Mouse (Mus musculus): ENCODE data around the gene Plekha8. TPM values are rescaled to one million over a fixed set of nuclear protein-coding genes. Genes with fewer than 3 reads are reported as not detected.

Plekha8 gene
- polyA plus RNA-seq (2014; fragmentation: Nextera tagmentation; extraction: Ambion mirVana): 11.8 and 13.0 TPM in 2 replicates

- peaks cover 10% of the 10 kb centered on the region for H3K4me1 ChIP-seq (ENCODE audit: control insufficient read depth, insufficient read depth, low read length)
- under 1% methylated on average over 49 of the region's 49 CpGs for WGBS
- H3K36me3 ChIP-seq (ENCODE audit: control insufficient read depth, insufficient read depth, low read length): no peaks in the 10 kb centered on the region
- H3K4me3 ChIP-seq (ENCODE audit: low read depth, low read length): peak within 1 kb of the TSS; percentile 92
- H3K4me2 ChIP-seq (ENCODE audit: low read length): peak within 1 kb of the TSS; percentile 78
- peak within 1 kb of the TSS; percentile 64; the same call in 1 of the 2 replicates for H3K27ac ChIP-seq (ENCODE audit: low read depth, low read length)
- DNase-seq (ENCODE audit: low spot score): peak; percentile 94
- no peaks in the 10 kb centered on the region for H3K27me3 ChIP-seq (replicated peaks; ENCODE audit: control insufficient read depth, insufficient read depth, low read length)
- H3K9ac ChIP-seq (ENCODE audit: low read length): peak within 1 kb of the TSS; percentile 88
- peak; percentile 92 for ATAC-seq
- H3K9me3 ChIP-seq (replicated peaks; ENCODE audit: control insufficient read depth, low read length): no peaks in the 10 kb centered on the region
Measured at GRCm38 (mm10) chr6:54594469-54595329, at the start of gene Plekha8. Gene Plekha8, plus strand, starts transcription at chr6:54595111.

GRCm38 (mm10) chr6:54548314-54549019 lies 46.4 kb upstream of the Plekha8 start:
- no peaks in the 10 kb centered on the region for H3K27me3 ChIP-seq (replicated peaks; ENCODE audit: control insufficient read depth, insufficient read depth, low read length)
- ATAC-seq: no peak
- no peaks in the 10 kb centered on the region for H3K9me3 ChIP-seq (replicated peaks; ENCODE audit: control insufficient read depth, low read length)
- no peak overlapping the region for H3K4me3 ChIP-seq (ENCODE audit: low read depth, low read length)
- no peak overlapping the region for H3K4me2 ChIP-seq (ENCODE audit: low read length)
- peaks cover 23% of the 10 kb centered on the region for H3K36me3 ChIP-seq (ENCODE audit: control insufficient read depth, insufficient read depth, low read length)
- no peak overlapping the region for H3K9ac ChIP-seq (ENCODE audit: low read length)
- DNase-seq (ENCODE audit: low spot score): peak; percentile 54
- peaks cover 43% of the 10 kb centered on the region for H3K4me1 ChIP-seq (ENCODE audit: control insufficient read depth, insufficient read depth, low read length)
- 0 out of 2 replicates have a peak overlapping the region, but pooled peaks have one; percentile 9 for H3K27ac ChIP-seq (ENCODE audit: low read depth, low read length)
- 40% methylated on average over 13 of the region's 13 CpGs for WGBS

GRCm38 (mm10) chr6:54549311-54549710 lies 45.6 kb upstream of the Plekha8 start:
- Histone ChIP-seq H3K36me3 (ENCODE audit: control insufficient read depth, insufficient read depth, low read length) (peaks cover 17% of the 10 kb centered on the region), H3K4me2 (ENCODE audit: low read length) (no peak overlapping the region), H3K27ac (ENCODE audit: low read depth, low read length) (no peak overlapping the region; the same call in 1 of the 2 replicates), H3K4me3 (ENCODE audit: low read depth, low read length) (no peak overlapping the region), H3K9me3 (replicated peaks; ENCODE audit: control insufficient read depth, low read length) (no peaks in the 10 kb centered on the region), H3K9ac (ENCODE audit: low read length) (no peak overlapping the region), H3K4me1 (ENCODE audit: control insufficient read depth, insufficient read depth, low read length) (peaks cover 51% of the 10 kb centered on the region), H3K27me3 (replicated peaks; ENCODE audit: control insufficient read depth, insufficient read depth, low read length) (no peaks in the 10 kb centered on the region)
- ATAC-seq (no peak), DNase-seq (ENCODE audit: low spot score) (no peak)
- WGBS: 53% methylated on average over 4 of the region's 4 CpGs

GRCm38 (mm10) chr6:54550801-54551323 lies 44.0 kb upstream of the Plekha8 start:
- H3K4me2 ChIP-seq (ENCODE audit: low read length): no peak overlapping the region
- no peak overlapping the region for H3K27ac ChIP-seq (ENCODE audit: low read depth, low read length)
- DNase-seq (ENCODE audit: low spot score) (no peak), ATAC-seq (no peak)
- no peaks in the 10 kb centered on the region for H3K9me3 ChIP-seq (replicated peaks; ENCODE audit: control insufficient read depth, low read length)
- H3K9ac ChIP-seq (ENCODE audit: low read length): no peak overlapping the region
- 59% methylated on average over 6 of the region's 7 CpGs for WGBS
- H3K4me3 ChIP-seq (ENCODE audit: low read depth, low read length): no peak overlapping the region
- H3K4me1 ChIP-seq (ENCODE audit: control insufficient read depth, insufficient read depth, low read length): peaks cover 67% of the 10 kb centered on the region
- H3K27me3 ChIP-seq (replicated peaks; ENCODE audit: control insufficient read depth, insufficient read depth, low read length): no peaks in the 10 kb centered on the region
- 0 out of 2 replicates have a peak, but pooled peaks cover 4% of the 10 kb centered on the region for H3K36me3 ChIP-seq (ENCODE audit: control insufficient read depth, insufficient read depth, low read length)

GRCm38 (mm10) chr6:54552721-54553413 lies 42.0 kb upstream of the Plekha8 start:
- Histone ChIP-seq H3K27me3 (replicated peaks; ENCODE audit: control insufficient read depth, insufficient read depth, low read length) (no peaks in the 10 kb centered on the region), H3K4me1 (ENCODE audit: control insufficient read depth, insufficient read depth, low read length) (peaks cover 74% of the 10 kb centered on the region), H3K9me3 (replicated peaks; ENCODE audit: control insufficient read depth, low read length) (no peaks in the 10 kb centered on the region), H3K4me3 (ENCODE audit: low read depth, low read length) (no peak overlapping the region), H3K4me2 (ENCODE audit: low read length) (peak overlapping the region; percentile 3; the same call in 1 of the 2 replicates), H3K9ac (ENCODE audit: low read length) (no peak overlapping the region), H3K36me3 (ENCODE audit: control insufficient read depth, insufficient read depth, low read length) (0 out of 2 replicates have a peak, but pooled peaks cover 3% of the 10 kb centered on the region), H3K27ac (ENCODE audit: low read depth, low read length) (peak overlapping the region; percentile 91)
- DNase-seq (ENCODE audit: low spot score): peak; percentile 95
- peak; percentile 86 for ATAC-seq
- 3% methylated on average over 9 of the region's 9 CpGs for WGBS

- peak overlapping the region; percentile 32; the same call in 1 of the 2 replicates for H3K9ac ChIP-seq (ENCODE audit: low read length)
- peak overlapping the region; percentile 19 for H3K4me2 ChIP-seq (ENCODE audit: low read length)
- WGBS: 20% methylated on average over 2 of the region's 2 CpGs
- DNase-seq (ENCODE audit: low spot score) (peak; percentile 47), ATAC-seq (no peak)
- H3K4me3 ChIP-seq (ENCODE audit: low read depth, low read length): no peak overlapping the region
- H3K4me1 ChIP-seq (ENCODE audit: control insufficient read depth, insufficient read depth, low read length): peaks cover 74% of the 10 kb centered on the region
- peak overlapping the region; percentile 91 for H3K27ac ChIP-seq (ENCODE audit: low read depth, low read length)
- 0 out of 2 replicates have a peak, but pooled peaks cover 3% of the 10 kb centered on the region for H3K36me3 ChIP-seq (ENCODE audit: control insufficient read depth, insufficient read depth, low read length)
- H3K27me3 ChIP-seq (replicated peaks; ENCODE audit: control insufficient read depth, insufficient read depth, low read length): no peaks in the 10 kb centered on the region
- no peaks in the 10 kb centered on the region for H3K9me3 ChIP-seq (replicated peaks; ENCODE audit: control insufficient read depth, low read length)
Measured at GRCm38 (mm10) chr6:54553632-54554031, 41.3 kb upstream of the Plekha8 start.

- H3K27me3 ChIP-seq (replicated peaks; ENCODE audit: control insufficient read depth, insufficient read depth, low read length): no peaks in the 10 kb centered on the region
- no peaks in the 10 kb centered on the region for H3K9me3 ChIP-seq (replicated peaks; ENCODE audit: control insufficient read depth, low read length)
- peak; percentile 80 for ATAC-seq
- 0 out of 2 replicates have a peak, but pooled peaks cover 3% of the 10 kb centered on the region for H3K36me3 ChIP-seq (ENCODE audit: control insufficient read depth, insufficient read depth, low read length)
- no peak overlapping the region for H3K4me3 ChIP-seq (ENCODE audit: low read depth, low read length)
- H3K9ac ChIP-seq (ENCODE audit: low read length): peak overlapping the region; percentile 32; the same call in 1 of the 2 replicates
- WGBS: 3% methylated on average over 8 of the region's 8 CpGs
- H3K27ac ChIP-seq (ENCODE audit: low read depth, low read length): peak overlapping the region; percentile 91
- DNase-seq (ENCODE audit: low spot score): peak; percentile 93
- H3K4me1 ChIP-seq (ENCODE audit: control insufficient read depth, insufficient read depth, low read length): peaks cover 70% of the 10 kb centered on the region
- peak overlapping the region; percentile 20 for H3K4me2 ChIP-seq (ENCODE audit: low read length)
Measured at GRCm38 (mm10) chr6:54554341-54555110, 40.4 kb upstream of the Plekha8 start.
